Mouse (Mus musculus): ENCODE data around the gene Sympk. TPM values are rescaled to one million over a fixed set of nuclear protein-coding genes. Genes with fewer than 3 reads are reported as not detected.

Gene Sympk
- total RNA-seq, 4 experiments from 2014 or later: 100 to 113 (median 109) TPM

Small RNA genes within 50 kb of the gene (microRNA-seq; reads per million reads assigned to microRNA genes)
- 2.9 to 5.6 reads per million in 2 experiments for gene Mir3100

Other genes with a start within 250 kb of the Sympk start
- not detected for gene Psg19, start 225.9 kb upstream of the Sympk start, total RNA-seq (2022)
- under 1 TPM in 1 of 4 experiments, not detected in 3; 0.14 TPM for gene Psg17, start 202.8 kb upstream of the Sympk start, total RNA-seq (2022)
- gene Mill2, start 184.4 kb upstream of the Sympk start, total RNA-seq (2022): 1 to 10 TPM; 1.9 to 2.6 (median 2.2) TPM
- gene Pglyrp1, start 153.0 kb upstream of the Sympk start, total RNA-seq (2022): 10 to 100 TPM; 11.2 to 15.5 (median 13.4) TPM
- gene Ccdc61, start 114.0 kb upstream of the Sympk start, total RNA-seq (2022): 10 to 100 TPM in 2 of 4 experiments, 1 to 10 TPM in 2; 9.4 to 14.3 (median 11.4) TPM
- gene Nova2, start 98.5 kb upstream of the Sympk start, total RNA-seq (2022): 10 to 100 TPM; 71.3 to 76.7 (median 74.6) TPM
- 1 to 10 TPM in 1 of 4 experiments, under 1 TPM in 2, not detected in 1; 0.60 to 1.5 (median 0.91) TPM for gene Nanos2, start 37.0 kb upstream of the Sympk start, total RNA-seq (2022)
- gene Mypop, start 33.1 kb upstream of the Sympk start, total RNA-seq (2022): 10 to 100 TPM; 42.4 to 49.6 (median 45.8) TPM
- gene Irf2bp1, start 20.3 kb upstream of the Sympk start, total RNA-seq (2022): 10 to 100 TPM; 47.6 to 49.2 (median 47.9) TPM
- not detected for gene Foxa3, start 839 bp upstream of the Sympk start, total RNA-seq (2022)
- gene Rsph6a, start 30.3 kb downstream of the Sympk start, total RNA-seq (2022): under 1 TPM in 2 of 4 experiments, not detected in 2; 0.41 to 0.61 TPM
- 100 to 1,000 TPM; 136 to 144 (median 141) TPM for gene Dmwd, start 51.9 kb downstream of the Sympk start, total RNA-seq (2022)
- 10 to 100 TPM; 35.6 to 55.8 (median 45.3) TPM for gene Dmpk, start 59.5 kb downstream of the Sympk start, total RNA-seq (2022)
- gene Six5, start 70.2 kb downstream of the Sympk start, total RNA-seq (2022): 1 to 10 TPM; 2.0 to 3.7 (median 3.6) TPM
- gene Gm4969, start 94.0 kb downstream of the Sympk start, total RNA-seq (2022): under 1 TPM; 0.18 to 0.57 (median 0.31) TPM
- 10 to 100 TPM; 13.3 to 15.1 (median 14.4) TPM for gene Fbxo46, start 95.5 kb downstream of the Sympk start, total RNA-seq (2022)
- gene Qpctl, start 124.9 kb downstream of the Sympk start, total RNA-seq (2022): 10 to 100 TPM; 18.6 to 20.9 (median 20.4) TPM
- gene Snrpd2, start 125.3 kb downstream of the Sympk start, total RNA-seq (2022): 10 to 100 TPM; 75.6 to 82.3 (median 78.2) TPM
- 1 to 10 TPM; 1.0 to 1.5 (median 1.2) TPM for gene Gipr, start 141.8 kb downstream of the Sympk start, total RNA-seq (2022)
- 100 to 1,000 TPM; 156 to 198 (median 171) TPM for gene Eml2, start 152.0 kb downstream of the Sympk start, total RNA-seq (2022)
- 1 to 10 TPM; 1.3 to 2.7 (median 1.8) TPM for gene Gpr4, start 188.2 kb downstream of the Sympk start, total RNA-seq (2022)
- 10 to 100 TPM; 33.8 to 45.7 (median 40.7) TPM for gene Opa3, start 204.0 kb downstream of the Sympk start, total RNA-seq (2022)
- 10 to 100 TPM; 17.4 to 26.8 (median 19.5) TPM for gene Vasp, start 247.4 kb downstream of the Sympk start, total RNA-seq (2022)

Measured in layer of hippocampus, adult 8-10 months (tissue).